Mouse (Mus musculus) megakaryocyte, embryonic 14.5 days (primary cell): ENCODE measurements around the gene Igsf8. TPM values are rescaled to one million over a fixed set of nuclear protein-coding genes. Genes with fewer than 3 reads are reported as not detected.

Source experiments
- H3K27me3 ChIP-seq: replicated peaks from 2 replicates; pipeline ENCODE3; 2012; ENCODE audit warnings: inconsistent platforms
- H3K36me3 ChIP-seq: replicated peaks from 2 replicates; pipeline ENCODE3; 2012; ENCODE audit warnings: low read length, inconsistent platforms, mixed read lengths
- H3K4me1 ChIP-seq: 2 replicates; pipeline ENCODE4 v1.6.1; 2012; ENCODE audit warnings: inconsistent platforms
- H3K4me3 ChIP-seq: replicated peaks from 2 replicates; pipeline ENCODE3; 2012; ENCODE audit warnings: moderate library complexity, mild to moderate bottlenecking, inconsistent platforms
- H3K9me3 ChIP-seq: 2 replicates; pipeline ENCODE4 v1.6.1; 2012; ENCODE audit warnings: inconsistent platforms
- FLI1 ChIP-seq: IDR thresholded peaks from 2 replicates; pipeline ENCODE4 v1.6.1; 2012; ENCODE audit warnings: low read length, inconsistent platforms, mixed read lengths
- GATA1 ChIP-seq: IDR thresholded peaks from 3 replicates; pipeline ENCODE4 v1.6.1; 2012; ENCODE audit warnings: mixed read lengths, low read length, inconsistent platforms, borderline replicate concordance
- polyA plus RNA-seq: library from polyadenylated mRNA; stranded (reverse); fragments of >175 nt; gene quantifications from 2 replicates; pipeline ENCODE4 v1.2.3, GENCODE M21; 2012; ENCODE audit warnings: low replicate concordance; ENCODE audit not compliant: insufficient read depth

Igsf8 gene
- polyA plus RNA-seq, 1 experiment, result 46.3 TPM

GRCm38 (mm10) chr1:172355336-172355735 lies 93.9 kb downstream of the Igsf8 start:
- TF ChIP-seq GATA1 (no peak), FLI1 (no peak)
- Histone ChIP-seq H3K4me3 (no peak overlapping the region), H3K27me3 (peaks cover 79% of the 10 kb centered on the region), H3K9me3 (no peaks in the 10 kb centered on the region), H3K36me3 (no peaks in the 10 kb centered on the region), H3K4me1 (peaks cover 32% of the 10 kb centered on the region)

GRCm38 (mm10) chr1:172357550-172357949 lies 96.1 kb downstream of the Igsf8 start:
- Histone ChIP-seq H3K4me1 (peaks cover 16% of the 10 kb centered on the region), H3K4me3 (no peak overlapping the region), H3K9me3 (no peaks in the 10 kb centered on the region), H3K27me3 (peaks cover 69% of the 10 kb centered on the region), H3K36me3 (no peaks in the 10 kb centered on the region)
- TF ChIP-seq FLI1 (no peak), GATA1 (no peak)

GRCm38 (mm10) chr1:172358341-172358740 lies 96.9 kb downstream of the Igsf8 start:
- TF ChIP-seq GATA1, result no peak
- TF ChIP-seq FLI1, result no peak
- Histone ChIP-seq H3K4me1 (peaks cover 9% of the 10 kb centered on the region), H3K4me3 (no peak overlapping the region), H3K27me3 (peaks cover 67% of the 10 kb centered on the region), H3K9me3 (no peaks in the 10 kb centered on the region), H3K36me3 (no peaks in the 10 kb centered on the region)

GRCm38 (mm10) chr1:172364684-172365083 lies 103.2 kb downstream of the Igsf8 start:
- no peak for TF ChIP-seq GATA1
- TF ChIP-seq FLI1, result no peak

DNA sequence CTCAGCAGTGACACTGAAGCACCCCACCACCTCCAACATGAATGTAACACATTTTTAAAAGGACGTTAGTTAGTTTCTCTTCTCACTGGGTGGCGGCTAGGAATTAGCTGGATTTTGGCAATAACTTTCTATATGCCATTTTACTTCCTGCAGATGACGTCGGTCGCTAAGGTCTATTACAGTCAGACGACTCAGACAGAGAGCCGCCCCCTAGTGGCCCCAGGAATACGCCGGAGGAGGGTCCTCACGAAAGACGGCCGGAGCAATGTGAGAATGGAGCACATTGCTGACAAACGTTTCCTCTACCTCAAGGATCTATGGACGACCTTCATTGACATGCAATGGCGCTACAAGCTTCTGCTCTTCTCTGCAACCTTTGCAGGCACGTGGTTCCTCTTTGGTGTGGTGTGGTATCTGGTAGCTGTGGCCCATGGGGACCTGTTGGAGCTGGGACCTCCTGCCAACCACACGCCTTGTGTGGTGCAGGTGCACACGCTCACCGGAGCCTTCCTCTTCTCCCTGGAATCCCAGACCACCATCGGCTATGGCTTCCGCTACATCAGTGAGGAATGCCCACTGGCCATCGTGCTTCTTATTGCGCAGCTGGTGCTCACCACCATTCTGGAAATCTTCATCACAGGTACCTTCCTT lies 107.5 kb downstream of the Igsf8 start:
- H3K4me3 ChIP-seq, result no peak overlapping the region
- H3K9me3 ChIP-seq, result no peaks in the 10 kb centered on the region
- no peaks in the 10 kb centered on the region for H3K36me3 ChIP-seq
- TF ChIP-seq GATA1, result no peak
- no peak for TF ChIP-seq FLI1
- peaks cover 12% of the 10 kb centered on the region for H3K27me3 ChIP-seq
- H3K4me1 ChIP-seq, result peaks cover 53% of the 10 kb centered on the region

More at GRCm38 (mm10) chr1:172364684-172365083, 103.2 kb downstream of the Igsf8 start:
- H3K4me1 ChIP-seq, result peaks cover 20% of the 10 kb centered on the region
- peak overlapping the region; percentile 73 for H3K4me3 ChIP-seq
- peaks cover 34% of the 10 kb centered on the region for H3K27me3 ChIP-seq
- no peaks in the 10 kb centered on the region for H3K36me3 ChIP-seq
- no peaks in the 10 kb centered on the region for H3K9me3 ChIP-seq

Other genes with a start within 250 kb of the Igsf8 start
- gene Vangl2, start 233.2 kb upstream of the Igsf8 start, polyA plus RNA-seq, result 3.2 TPM in 1 of 2 replicates, not detected in the other
- not detected in 2 replicates for gene Nhlh1, start 204.1 kb upstream of the Igsf8 start, polyA plus RNA-seq
- gene Copa, start 179.1 kb upstream of the Igsf8 start, polyA plus RNA-seq, result 2.9 and 15.6 TPM in 2 replicates
- 0.76 and 7.6 TPM in 2 replicates for gene Ncstn, start 178.8 kb upstream of the Igsf8 start, polyA plus RNA-seq
- gene Pex19, start 134.9 kb upstream of the Igsf8 start, polyA plus RNA-seq, result 4.1 and 18.9 TPM in 2 replicates
- gene Dcaf8, start 113.6 kb upstream of the Igsf8 start, polyA plus RNA-seq, result 15.0 and 34.6 TPM in 2 replicates
- gene Pea15a, start 54.8 kb upstream of the Igsf8 start, polyA plus RNA-seq, result 6.9 and 11.9 TPM in 2 replicates
- not detected in 2 replicates for gene Casq1, start 41.8 kb upstream of the Igsf8 start, polyA plus RNA-seq
- not detected in 2 replicates for gene Atp1a4, start 3.2 kb upstream of the Igsf8 start, polyA plus RNA-seq
- gene Atp1a2, start 36.4 kb downstream of the Igsf8 start, polyA plus RNA-seq, result 0.03 TPM in 1 of 2 replicates, not detected in the other
- 0.13 TPM in 1 of 2 replicates, not detected in the other for gene Kcnj9, start 67.7 kb downstream of the Igsf8 start, polyA plus RNA-seq
- 0.12 TPM in 1 of 2 replicates, not detected in the other for gene Kcnj10, start 79.6 kb downstream of the Igsf8 start, polyA plus RNA-seq
- gene Pigm, start 114.9 kb downstream of the Igsf8 start, polyA plus RNA-seq, result 4.1 and 7.8 TPM in 2 replicates
- gene Slamf9, start 213.7 kb downstream of the Igsf8 start, polyA plus RNA-seq, result not detected in 2 replicates
- 0.41 and 0.68 TPM in 2 replicates for gene Igsf9, start 220.1 kb downstream of the Igsf8 start, polyA plus RNA-seq
- 725 and 2,302 TPM in 2 replicates for gene Tagln2, start 238.4 kb downstream of the Igsf8 start, polyA plus RNA-seq